Mouse (Mus musculus) bone marrow macrophage, adult 2 months (primary cell): Measurements from ENCODE around the gene Myo6.

ENCODE experiments used
- CTCF ChIP-seq: IDR thresholded peaks from 2 replicates; pipeline ENCODE4 v1.5.1; 2012; ENCODE audit warnings: low read depth, mild to moderate bottlenecking, low read length, moderate library complexity
- POLR2A ChIP-seq: IDR thresholded peaks from 2 replicates; pipeline ENCODE4 v1.6.1; 2012; ENCODE audit warnings: mild to moderate bottlenecking, low read depth, low read length, borderline replicate concordance

DNA sequence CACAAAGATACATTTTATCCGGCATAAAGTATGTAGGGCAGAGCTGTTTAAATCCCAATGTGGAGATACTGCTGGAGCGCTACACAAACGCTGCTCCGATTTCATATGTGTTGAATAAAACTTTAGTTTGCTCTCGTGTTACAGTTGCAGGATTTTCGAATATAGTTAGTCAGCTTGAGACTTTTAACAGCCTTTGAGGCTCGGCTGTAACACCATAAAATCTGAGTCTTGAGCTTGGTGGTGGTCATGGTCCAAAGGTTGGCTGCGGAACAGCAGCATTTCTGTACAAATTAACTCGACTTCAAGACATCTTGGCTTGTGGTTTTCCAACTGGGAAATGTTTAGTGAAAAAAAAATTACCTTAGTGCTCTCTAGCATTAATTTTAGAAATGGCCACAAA, 859 bp downstream of the Myo6 start:
- TF ChIP-seq CTCF (no peak), POLR2A (no peak)
